ENCODE assay signal across 24 mouse cellular contexts in genomic region chr13:47050009-47050408, GRCm38 (mm10).
"Had no signal": no experiment of that assay in that cellular context is flagged by ENCODE, and none has a peak within 500 bp of the region (broad histone marks: within the 10 kb centered on the region; RNA-seq: fewer than 3 reads in every experiment).

No protein-coding gene starts in this region.

- H3K4me1 ChIP-seq: intestine, embryonic 15.5 days; limb, embryonic 10.5 days; limb, embryonic 12.5 days; liver, embryonic 12.5 days had no signal

- H3K4me3 ChIP-seq: gastrocnemius, adult 2 months; heart, embryonic 10.5 days; heart, embryonic 12.5 days; hindbrain, embryonic 10.5 days; hindbrain, embryonic 12.5 days; intestine, embryonic 15.5 days; kidney, embryonic 15.5 days; layer of hippocampus, adult 2 months; left cerebral cortex, adult 2 months; limb, embryonic 10.5 days; limb, embryonic 12.5 days; liver, embryonic 12.5 days had no signal

- H3K9ac ChIP-seq: heart, embryonic 12.5 days; hindbrain, embryonic 12.5 days; hindbrain, embryonic 14.5 days; intestine, embryonic 15.5 days; kidney, embryonic 15.5 days; limb, embryonic 12.5 days; liver, embryonic 12.5 days; liver, embryonic 14.5 days had no signal

- H3K27me3 ChIP-seq: heart, embryonic 12.5 days; hindbrain, embryonic 12.5 days; intestine, embryonic 15.5 days; kidney, embryonic 15.5 days; limb, embryonic 12.5 days had no signal

- DNase-seq: gastrocnemius, adult 2 months; gastrocnemius, postnatal 10 days; gastrocnemius, postnatal 25 days; heart, adult 18-20 months; heart, postnatal 10 days; heart, postnatal 4 days; kidney, adult 18-20 months; kidney, adult 9 months; kidney, postnatal 10 days; kidney, postnatal 25 days; kidney, postnatal 4 days had no signal

- H3K9me3 ChIP-seq: heart, embryonic 10.5 days; heart, embryonic 12.5 days; hindbrain, embryonic 10.5 days; hindbrain, embryonic 12.5 days; intestine, embryonic 15.5 days; kidney, embryonic 15.5 days; limb, embryonic 10.5 days; limb, embryonic 12.5 days; liver, embryonic 12.5 days had no signal

- H3K27ac ChIP-seq: gastrocnemius, adult 2 months; heart, embryonic 10.5 days; hindbrain, embryonic 10.5 days; hindbrain, embryonic 12.5 days; hindbrain, embryonic 14.5 days; intestine, embryonic 15.5 days; kidney, embryonic 15.5 days; layer of hippocampus, adult 2 months; left cerebral cortex, adult 2 months; limb, embryonic 10.5 days; limb, embryonic 12.5 days; liver, embryonic 12.5 days; liver, embryonic 14.5 days had no signal
